Mouse (Mus musculus): Measurements from ENCODE around the gene Ascl1. TPM values are rescaled to one million over a fixed set of nuclear protein-coding genes. Genes with fewer than 3 reads are reported as not detected.

Gene Ascl1
- polyA plus RNA-seq, 1 experiment from 2014 or later = 6.2 TPM

Other genes starting within 250 kb of the Ascl1 start
- gene Pah, start 28.1 kb upstream of the Ascl1 start, polyA plus RNA-seq (2016; fragmentation: Nextera tagmentation; extraction: Ambion mirVana) = not detected in 2 replicates

All from embryonic facial prominence, embryonic 12.5 days (tissue).